Mouse (Mus musculus) stomach, embryonic 16.5 days (tissue): ENCODE measurements around the gene Grb7. TPM values are rescaled to one million over a fixed set of nuclear protein-coding genes. Genes with fewer than 3 reads are reported as not detected.

Source experiments
- ATAC-seq: fragments of 200-750 bp; cut with Nextera tagmentation; 2 replicates; pipeline ENCODE4 v1.8.0; 2017; ENCODE audit warnings: moderate number of reproducible peaks, moderate TSS enrichment; ENCODE audit not compliant: insufficient read depth, low FRiP score
- H3K27ac ChIP-seq: fragments of 300-500 bp; sonication (generic); 2 replicates; pipeline ENCODE4 v1.5.1; 2014; ENCODE audit warnings: low read length
- H3K27me3 ChIP-seq: fragments of 300-500 bp; sonication (generic); 2 replicates; pipeline ENCODE4 v1.6.1; 2014; ENCODE audit warnings: low read length, control low read depth, mixed read lengths; ENCODE audit not compliant: control insufficient read depth, insufficient read depth
- H3K36me3 ChIP-seq: fragments of 300-500 bp; sonication (generic); 2 replicates; pipeline ENCODE4 v1.6.1; 2014; ENCODE audit warnings: low read length; ENCODE audit not compliant: control insufficient read depth, insufficient read depth
- H3K4me1 ChIP-seq: fragments of 300-500 bp; sonication (generic); 2 replicates; pipeline ENCODE4 v1.6.1; 2014; ENCODE audit warnings: low read length, control low read depth, mixed read lengths; ENCODE audit not compliant: control insufficient read depth, insufficient read depth
- H3K4me2 ChIP-seq: fragments of 300-500 bp; sonication (generic); 2 replicates; pipeline ENCODE4 v1.6.1; 2014; ENCODE audit warnings: low read depth, low read length, mixed read lengths
- H3K4me3 ChIP-seq: fragments of 300-500 bp; sonication (generic); replicated peaks from 2 replicates; pipeline ENCODE4 v1.5.1; 2014; ENCODE audit warnings: mild to moderate bottlenecking, low read length
- H3K9ac ChIP-seq: fragments of 300-500 bp; sonication (generic); 2 replicates; pipeline ENCODE4 v1.6.1; 2014; ENCODE audit warnings: low read length
- H3K9me3 ChIP-seq: fragments of 300-500 bp; sonication (generic); replicated peaks from 2 replicates; pipeline ENCODE4 v1.6.1; 2016; ENCODE audit warnings: low read length, control low read depth; ENCODE audit not compliant: control insufficient read depth
- WGBS: fragments of 180-500 bp; shearing (Covaris S2); extraction: QIAGEN DNeasy Blood & Tissue Kit; methylation state at CpG from one replicate; pipeline ENCODE4 v1.1.7; 2014; 5-methylcytosine and 5-hydroxymethylcytosine counted together
- polyA plus RNA-seq: library from polyadenylated mRNA; unstranded; fragments of >200 nt; fragmentation: Nextera tagmentation; extraction: Ambion mirVana; gene quantifications from 2 replicates; pipeline ENCODE4 v1.2.1, GENCODE M21; 2015

The Grb7 gene
- polyA plus RNA-seq, 1 experiment from 2014 or later = 44.3 TPM

- H3K4me3 ChIP-seq = no peak overlapping the region
- H3K27me3 ChIP-seq = no peaks in the 10 kb centered on the region
- H3K27ac ChIP-seq = no peak overlapping the region
- no peak overlapping the region; the same call in 1 of the 2 replicates for H3K4me2 ChIP-seq
- 70% methylated on average over 6 of the region's 6 CpGs for WGBS
- H3K9me3 ChIP-seq = no peaks in the 10 kb centered on the region; the same call in 1 of the 2 replicates
- peaks cover 9% of the 10 kb centered on the region; the same call in 1 of the 2 replicates for H3K36me3 ChIP-seq
- H3K9ac ChIP-seq = no peak overlapping the region
- no peaks in the 10 kb centered on the region; the same call in 1 of the 2 replicates for H3K4me1 ChIP-seq
- ATAC-seq = no peak
Measured at GRCm38 (mm10) chr11:98437441-98437840, 8.8 kb upstream of the Grb7 start.

GRCm38 (mm10) chr11:98438331-98439158 lies 7.6 kb upstream of the Grb7 start, which contains the start of gene Mien1:
Gene Mien1, minus strand, starts transcription at chr11:98438991.
- 2% methylated on average over 43 of the region's 43 CpGs for WGBS
- ATAC-seq = peak; percentile 93
- Histone ChIP-seq H3K9ac (peak within 1 kb of the TSS; percentile 79), H3K4me2 (peak within 1 kb of the TSS; percentile 92), H3K27ac (peak within 1 kb of the TSS; percentile 85), H3K4me3 (peak within 1 kb of the TSS; percentile 79), H3K9me3 (no peaks in the 10 kb centered on the region; the same call in 1 of the 2 replicates), H3K27me3 (no peaks in the 10 kb centered on the region), H3K4me1 (no peaks in the 10 kb centered on the region; the same call in 1 of the 2 replicates), H3K36me3 (peaks cover 9% of the 10 kb centered on the region; the same call in 1 of the 2 replicates)

- peaks cover 14% of the 10 kb centered on the region; the same call in 1 of the 2 replicates for H3K4me1 ChIP-seq
- H3K27ac ChIP-seq = no peak overlapping the region
- 88% methylated on average over 1 of the region's 1 CpGs for WGBS
- no peak overlapping the region for H3K9ac ChIP-seq
- H3K4me2 ChIP-seq = no peak overlapping the region
- no peaks in the 10 kb centered on the region; the same call in 1 of the 2 replicates for H3K9me3 ChIP-seq
- peaks cover 7% of the 10 kb centered on the region; the same call in 1 of the 2 replicates for H3K27me3 ChIP-seq
- no peak overlapping the region for H3K4me3 ChIP-seq
- H3K36me3 ChIP-seq = no peaks in the 10 kb centered on the region
- no peak for ATAC-seq
Measured at GRCm38 (mm10) chr11:98443688-98444087, 2.5 kb upstream of the Grb7 start.

- H3K4me3 ChIP-seq = no peak overlapping the region
- no peaks in the 10 kb centered on the region for H3K36me3 ChIP-seq
- peak overlapping the region; percentile 5; the same call in 1 of the 2 replicates for H3K9ac ChIP-seq
- no peaks in the 10 kb centered on the region; the same call in 1 of the 2 replicates for H3K9me3 ChIP-seq
- peak overlapping the region; percentile 94 for H3K27ac ChIP-seq
- peaks cover 27% of the 10 kb centered on the region for H3K4me1 ChIP-seq
- no peak overlapping the region for H3K4me2 ChIP-seq
- 21% methylated on average over 1 of the region's 1 CpGs for WGBS
- ATAC-seq = no peak
- H3K27me3 ChIP-seq = peaks cover 7% of the 10 kb centered on the region; the same call in 1 of the 2 replicates
Measured at GRCm38 (mm10) chr11:98445238-98445637, 956 bp upstream of the Grb7 start.

- 35% methylated on average over 4 of the region's 4 CpGs for WGBS
- peak overlapping the region; percentile 5; the same call in 1 of the 2 replicates for H3K9ac ChIP-seq
- ATAC-seq = no peak
- H3K27ac ChIP-seq = peak overlapping the region; percentile 94
- no peaks in the 10 kb centered on the region for H3K36me3 ChIP-seq
- H3K9me3 ChIP-seq = no peaks in the 10 kb centered on the region; the same call in 1 of the 2 replicates
- no peak overlapping the region for H3K4me3 ChIP-seq
- peaks cover 7% of the 10 kb centered on the region; the same call in 1 of the 2 replicates for H3K27me3 ChIP-seq
- no peak overlapping the region for H3K4me2 ChIP-seq
- H3K4me1 ChIP-seq = peaks cover 27% of the 10 kb centered on the region
Measured at GRCm38 (mm10) chr11:98445679-98446078, 515 bp upstream of the Grb7 start.

- H3K27ac ChIP-seq = peak overlapping the region; percentile 94
- H3K4me3 ChIP-seq = peak overlapping the region; percentile 51
- no peaks in the 10 kb centered on the region; the same call in 1 of the 2 replicates for H3K9me3 ChIP-seq
- peak; percentile 84 for ATAC-seq
- 2% methylated on average over 33 of the region's 33 CpGs for WGBS
- H3K4me1 ChIP-seq = peaks cover 27% of the 10 kb centered on the region
- peaks cover 7% of the 10 kb centered on the region; the same call in 1 of the 2 replicates for H3K27me3 ChIP-seq
- H3K36me3 ChIP-seq = no peaks in the 10 kb centered on the region
- H3K4me2 ChIP-seq = peak overlapping the region; percentile 50
- peak overlapping the region; percentile 83 for H3K9ac ChIP-seq
Measured at GRCm38 (mm10) chr11:98446562-98447474, 624 bp downstream of the Grb7 start.

GRCm38 (mm10) chr11:98447475-98447834 lies 1.3 kb downstream of the Grb7 start:
- 11% methylated on average over 7 of the region's 7 CpGs for WGBS
- no peak; the same call in 1 of the 2 replicates for ATAC-seq

GRCm38 (mm10) chr11:98448191-98448790 lies 2.1 kb downstream of the Grb7 start:
- Histone ChIP-seq H3K4me3 (peak overlapping the region; percentile 51), H3K9ac (peak overlapping the region; percentile 83), H3K27ac (peak overlapping the region; percentile 94), H3K4me1 (peaks cover 27% of the 10 kb centered on the region), H3K27me3 (peaks cover 7% of the 10 kb centered on the region; the same call in 1 of the 2 replicates), H3K9me3 (no peaks in the 10 kb centered on the region), H3K36me3 (0 out of 2 replicates have a peak, but pooled peaks cover 1% of the 10 kb centered on the region), H3K4me2 (peak overlapping the region; percentile 54)
- peak; percentile 70 for ATAC-seq
- WGBS = 29% methylated on average over 13 of the region's 13 CpGs

More at GRCm38 (mm10) chr11:98447475-98447834, 1.3 kb downstream of the Grb7 start:
- Histone ChIP-seq H3K4me2 (peak overlapping the region; percentile 50), H3K27me3 (peaks cover 7% of the 10 kb centered on the region; the same call in 1 of the 2 replicates), H3K4me1 (peaks cover 27% of the 10 kb centered on the region), H3K27ac (peak overlapping the region; percentile 94), H3K9me3 (no peaks in the 10 kb centered on the region), H3K36me3 (no peaks in the 10 kb centered on the region), H3K4me3 (peak overlapping the region; percentile 51), H3K9ac (peak overlapping the region; percentile 83)
